Mouse (Mus musculus) yolk sac, embryonic 10.5 days (tissue): ENCODE measurements around the gene Tbx5.

Source experiments
- DNase-seq: peaks from one replicate; pipeline ENCODE4 v3.0.0-alpha.2; 2017; ENCODE audit warnings: low spot score

Gene Tbx5

GRCm38 (mm10) chr5:119810994-119811690, 21.3 kb upstream of the Tbx5 start:
- DNase-seq = no peak

- DNase-seq = no peak
Measured at GRCm38 (mm10) chr5:119815247-119815646, 17.2 kb upstream of the Tbx5 start.

GRCm38 (mm10) chr5:119820452-119820851, 12.0 kb upstream of the Tbx5 start:
- DNase-seq = no peak

- peak; percentile 51 for DNase-seq
Measured at GRCm38 (mm10) chr5:119821506-119821905, 11.0 kb upstream of the Tbx5 start.

GRCm38 (mm10) chr5:119827341-119827740, 5.1 kb upstream of the Tbx5 start:
- DNase-seq = no peak

GRCm38 (mm10) chr5:119830611-119831010, 1.9 kb upstream of the Tbx5 start:
- no peak for DNase-seq

GRCm38 (mm10) chr5:119831201-119831771, 1.2 kb upstream of the Tbx5 start:
- peak; percentile 9 for DNase-seq

- no peak for DNase-seq
Measured at GRCm38 (mm10) chr5:119831791-119832478, 533 bp upstream of the Tbx5 start.

GRCm38 (mm10) chr5:119833223-119834030, 959 bp downstream of the Tbx5 start:
- no peak for DNase-seq

GRCm38 (mm10) chr5:119834031-119834403, 1.5 kb downstream of the Tbx5 start:
- no peak for DNase-seq

- no peak for DNase-seq
Measured at GRCm38 (mm10) chr5:119835053-119835867, 2.8 kb downstream of the Tbx5 start.

- no peak for DNase-seq
Measured at GRCm38 (mm10) chr5:119835868-119836209, 3.4 kb downstream of the Tbx5 start.

GRCm38 (mm10) chr5:119836618-119837305, 4.3 kb downstream of the Tbx5 start:
- DNase-seq = no peak

- no peak for DNase-seq
Measured at GRCm38 (mm10) chr5:119837306-119837675, 4.8 kb downstream of the Tbx5 start.

- DNase-seq = no peak
Measured at GRCm38 (mm10) chr5:119837861-119838260, 5.4 kb downstream of the Tbx5 start.

- no peak for DNase-seq
Measured at GRCm38 (mm10) chr5:119838441-119838840, 6.0 kb downstream of the Tbx5 start.

- DNase-seq = peak; percentile 13
Measured at GRCm38 (mm10) chr5:119839156-119839555, 6.7 kb downstream of the Tbx5 start.

GRCm38 (mm10) chr5:119839616-119840368, 7.3 kb downstream of the Tbx5 start:
- DNase-seq = no peak

- DNase-seq = no peak
Measured at GRCm38 (mm10) chr5:119840404-119840803, 7.9 kb downstream of the Tbx5 start.

- DNase-seq = no peak
Measured at GRCm38 (mm10) chr5:119841634-119842420, 9.4 kb downstream of the Tbx5 start.
